Mouse (Mus musculus): ENCODE measurements around the gene Gm5168. TPM values are rescaled to one million over a fixed set of nuclear protein-coding genes. Genes with fewer than 3 reads are reported as not detected.
"Not testable (repeated sequence)": the region's sequence is repeated elsewhere in the genome, so short reads cannot be mapped to it uniquely, and the experiment has no call there.

Gene Gm5168
- not detected in 2 replicates for polyA plus RNA-seq (2012)

DNA sequence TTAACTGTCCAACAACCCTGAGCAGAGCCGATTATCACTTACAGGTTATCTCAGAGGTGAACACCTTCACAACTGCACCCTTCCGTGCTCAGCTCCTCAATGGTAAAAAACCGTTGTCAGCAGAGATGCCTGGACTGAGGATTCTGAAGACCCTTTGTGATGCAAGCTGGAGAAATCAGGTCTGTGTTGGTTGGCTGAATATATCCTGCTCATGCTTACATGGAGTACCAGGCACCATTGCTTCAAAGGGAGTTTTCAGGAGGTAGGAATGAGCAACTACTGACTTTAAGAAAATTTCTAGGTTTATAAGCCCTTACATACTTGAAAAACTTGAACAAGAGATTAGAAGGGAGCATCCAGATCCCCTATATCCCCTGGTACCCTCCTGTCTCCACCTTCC lies at the start of gene Gm5168:
Gene Gm5168 (minus strand): TSS at position 101 of the 400 bp plus-strand sequence.
- not testable (repeated sequence) for H3K27me3 ChIP-seq (ENCODE audit: control insufficient read depth); H3K9me3 ChIP-seq (ENCODE audit: control insufficient read depth, low read length); H3K4me1 ChIP-seq (ENCODE audit: control insufficient read depth); H3K4me3 ChIP-seq (replicated peaks); H3K36me3 ChIP-seq (ENCODE audit: control insufficient read depth)

Other genes starting within 250 kb of the Gm5168 start
- gene Gm2012, start 180.3 kb upstream of the Gm5168 start, polyA plus RNA-seq (2012) = not detected in 2 replicates